Mouse (Mus musculus): ENCODE results near the gene Npc1l1. TPM values are rescaled to one million over a fixed set of nuclear protein-coding genes. Genes with fewer than 3 reads are reported as not detected.
"Not testable (repeated sequence)": the region's sequence is repeated elsewhere in the genome, so short reads cannot be mapped to it uniquely, and the experiment has no call there.

Gene Npc1l1
- polyA plus RNA-seq, 1 experiment from 2014 or later: not detected

GRCm38 (mm10) chr11:6254602-6255001 lies 24.7 kb upstream of the Npc1l1 start:
- not testable (repeated sequence) for H3K27me3 ChIP-seq (replicated peaks); ATAC-seq (ENCODE audit: insufficient number of reproducible peaks, low FRiP score); H3K9me3 ChIP-seq (replicated peaks); H3K4me3 ChIP-seq; H3K4me2 ChIP-seq; H3K27ac ChIP-seq (ENCODE audit: poor library complexity, severe bottlenecking); H3K9ac ChIP-seq; H3K4me1 ChIP-seq (replicated peaks)
- 83% methylated on average over 2 of the region's 2 CpGs for WGBS
- H3K36me3 ChIP-seq: peaks cover 24% of the 10 kb centered on the region

GRCm38 (mm10) chr11:6252824-6253223 lies 22.9 kb upstream of the Npc1l1 start:
- ATAC-seq (ENCODE audit: insufficient number of reproducible peaks, low FRiP score): no peak
- Histone ChIP-seq H3K27ac (ENCODE audit: poor library complexity, severe bottlenecking) (no peak overlapping the region), H3K4me2 (no peak overlapping the region), H3K9ac (no peak overlapping the region), H3K36me3 (peaks cover 6% of the 10 kb centered on the region; the same call in 1 of the 2 replicates), H3K9me3 (replicated peaks) (no peaks in the 10 kb centered on the region), H3K27me3 (replicated peaks) (no peaks in the 10 kb centered on the region), H3K4me3 (no peak overlapping the region), H3K4me1 (replicated peaks) (no peaks in the 10 kb centered on the region)
- WGBS: 82% methylated on average over 4 of the region's 4 CpGs

- no peaks in the 10 kb centered on the region for H3K9me3 ChIP-seq (replicated peaks)
- H3K4me2 ChIP-seq: no peak overlapping the region
- no peak for ATAC-seq (ENCODE audit: insufficient number of reproducible peaks, low FRiP score)
- H3K27ac ChIP-seq (ENCODE audit: poor library complexity, severe bottlenecking): no peak overlapping the region
- no peak overlapping the region for H3K4me3 ChIP-seq
- 81% methylated on average over 5 of the region's 5 CpGs for WGBS
- H3K27me3 ChIP-seq (replicated peaks): no peaks in the 10 kb centered on the region
- H3K4me1 ChIP-seq (replicated peaks): no peaks in the 10 kb centered on the region
- 0 out of 2 replicates have a peak, but pooled peaks cover under 1% of the 10 kb centered on the region for H3K36me3 ChIP-seq
- H3K9ac ChIP-seq: no peak overlapping the region
Measured at GRCm38 (mm10) chr11:6252248-6252647, 22.3 kb upstream of the Npc1l1 start.

DNA sequence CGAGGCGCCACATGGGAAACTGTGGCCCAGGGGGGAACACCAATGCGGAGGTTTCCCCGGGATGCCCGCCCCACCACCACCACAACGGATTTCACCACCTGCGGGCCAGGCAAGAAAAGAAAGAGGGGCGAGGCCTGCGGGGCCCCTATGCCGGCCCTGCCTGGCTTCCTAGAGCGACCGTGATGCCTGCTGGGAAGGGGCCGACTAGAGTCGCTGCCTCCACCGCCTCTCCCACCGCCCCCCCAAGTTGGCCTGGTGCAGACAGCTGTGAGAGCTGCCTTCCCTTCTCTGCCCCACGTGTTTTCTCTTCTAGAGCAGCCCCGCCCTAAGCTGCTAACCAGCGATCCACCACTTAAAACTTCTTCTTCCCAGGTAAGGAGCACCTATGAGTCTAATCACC lies 14.8 kb upstream of the Npc1l1 start:
- WGBS: 37% methylated on average over 19 of the region's 19 CpGs
- Histone ChIP-seq H3K27ac (ENCODE audit: poor library complexity, severe bottlenecking) (no peak overlapping the region), H3K4me3 (no peak overlapping the region), H3K27me3 (replicated peaks) (no peaks in the 10 kb centered on the region), H3K9me3 (replicated peaks) (no peaks in the 10 kb centered on the region), H3K4me2 (no peak overlapping the region), H3K9ac (no peak overlapping the region), H3K4me1 (replicated peaks) (no peaks in the 10 kb centered on the region), H3K36me3 (no peaks in the 10 kb centered on the region)
- no peak for ATAC-seq (ENCODE audit: insufficient number of reproducible peaks, low FRiP score)

GRCm38 (mm10) chr11:6233025-6233424 lies 3.1 kb upstream of the Npc1l1 start:
- 84% methylated on average over 4 of the region's 4 CpGs for WGBS
- H3K9ac ChIP-seq: no peak overlapping the region
- H3K4me1 ChIP-seq (replicated peaks): no peaks in the 10 kb centered on the region
- H3K4me2 ChIP-seq: no peak overlapping the region
- no peak for ATAC-seq (ENCODE audit: insufficient number of reproducible peaks, low FRiP score)
- peaks cover 29% of the 10 kb centered on the region for H3K9me3 ChIP-seq (replicated peaks)
- H3K4me3 ChIP-seq: no peak overlapping the region
- no peaks in the 10 kb centered on the region for H3K36me3 ChIP-seq
- H3K27ac ChIP-seq (ENCODE audit: poor library complexity, severe bottlenecking): no peak overlapping the region
- H3K27me3 ChIP-seq (replicated peaks): 0 out of 2 replicates have a peak, but pooled peaks cover 6% of the 10 kb centered on the region

DNA sequence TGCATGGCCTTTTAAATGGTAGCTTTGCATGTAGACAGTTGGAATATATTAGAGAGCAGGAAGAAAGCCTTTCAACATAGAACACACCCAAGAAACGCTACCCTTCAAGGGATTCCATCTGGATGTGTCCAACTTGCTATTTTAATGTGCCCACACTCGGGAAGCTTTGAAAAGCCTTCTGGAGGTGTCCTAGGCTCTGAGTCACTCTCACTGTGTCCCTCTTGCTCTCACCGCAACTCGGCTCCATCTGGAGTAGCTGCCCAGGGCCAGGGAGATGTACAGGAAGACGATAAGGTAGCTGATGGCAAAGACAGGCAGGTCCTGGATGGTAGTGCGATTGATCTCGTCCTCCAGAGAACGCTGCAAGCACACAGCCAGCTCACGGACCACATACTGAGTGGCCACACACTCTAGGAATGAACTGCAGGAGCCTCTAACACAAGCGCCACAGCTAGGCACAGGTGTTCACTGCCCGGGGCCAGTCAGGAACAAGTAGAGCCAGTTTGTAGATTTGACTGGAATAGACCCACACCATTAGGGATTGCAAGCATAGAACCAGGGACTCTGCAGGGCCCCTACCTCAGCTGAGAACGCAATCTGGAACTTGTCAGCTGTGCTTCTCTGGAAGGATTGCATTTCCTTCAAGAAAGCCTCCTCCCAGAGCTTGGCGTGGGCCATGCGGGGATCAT lies 5.3 kb downstream of the Npc1l1 start:
- no peaks in the 10 kb centered on the region for H3K36me3 ChIP-seq
- H3K4me2 ChIP-seq: no peak overlapping the region
- H3K27ac ChIP-seq (ENCODE audit: poor library complexity, severe bottlenecking): no peak overlapping the region
- H3K9ac ChIP-seq: no peak overlapping the region
- no peaks in the 10 kb centered on the region for H3K9me3 ChIP-seq (replicated peaks)
- WGBS: 76% methylated on average over 14 of the region's 14 CpGs
- no peak for ATAC-seq (ENCODE audit: insufficient number of reproducible peaks, low FRiP score)
- H3K4me3 ChIP-seq: no peak overlapping the region
- peaks cover 18% of the 10 kb centered on the region for H3K27me3 ChIP-seq (replicated peaks)
- H3K4me1 ChIP-seq (replicated peaks): no peaks in the 10 kb centered on the region

DNA sequence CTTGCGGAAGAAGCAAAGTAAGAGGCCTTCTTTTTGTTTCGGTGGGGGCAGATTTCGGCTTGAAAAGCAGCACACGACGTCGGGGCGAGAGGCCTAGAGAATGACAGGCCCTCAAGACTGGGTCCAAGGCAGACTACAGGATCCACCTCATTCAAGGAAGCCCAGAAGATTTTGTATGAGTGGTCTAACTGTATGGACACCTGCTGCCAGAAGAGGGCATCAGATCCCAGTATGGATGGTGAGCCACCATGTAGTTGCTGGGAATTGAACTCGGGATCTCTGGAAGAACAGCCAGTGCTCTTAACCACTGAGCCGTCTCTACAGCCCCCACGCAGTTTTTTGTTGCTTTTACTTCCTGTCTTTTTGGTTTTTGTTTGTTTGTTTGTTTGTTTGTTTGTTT lies 7.8 kb downstream of the Npc1l1 start:
- Histone ChIP-seq H3K9ac (no peak overlapping the region), H3K9me3 (replicated peaks) (no peaks in the 10 kb centered on the region), H3K27me3 (replicated peaks) (peaks cover 13% of the 10 kb centered on the region), H3K4me3 (no peak overlapping the region), H3K27ac (ENCODE audit: poor library complexity, severe bottlenecking) (no peak overlapping the region), H3K36me3 (no peaks in the 10 kb centered on the region), H3K4me2 (no peak overlapping the region), H3K4me1 (replicated peaks) (peaks cover 3% of the 10 kb centered on the region; the same call in 1 of the 2 replicates)
- 90% methylated on average over 10 of the region's 10 CpGs for WGBS
- no peak for ATAC-seq (ENCODE audit: insufficient number of reproducible peaks, low FRiP score)

DNA sequence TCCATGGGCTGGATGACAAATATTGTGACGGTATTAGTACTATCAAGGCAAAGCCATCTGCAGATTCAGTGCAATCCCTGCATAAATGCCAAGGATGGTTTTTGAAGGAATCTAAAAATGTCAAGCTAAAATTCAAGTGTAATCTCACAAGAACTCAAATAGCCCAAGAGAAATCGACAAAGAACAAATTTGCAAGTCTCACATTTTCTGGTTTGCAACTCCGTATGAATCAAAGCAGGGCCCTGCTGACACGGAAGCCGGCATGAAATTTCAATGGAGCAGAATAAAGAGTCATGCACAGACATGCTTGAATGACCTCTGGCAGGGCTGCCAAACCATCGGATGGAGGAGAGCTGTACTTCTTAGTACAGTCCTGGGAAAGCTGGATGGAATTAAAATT lies 10.0 kb downstream of the Npc1l1 start:
- no peak overlapping the region for H3K9ac ChIP-seq
- H3K4me3 ChIP-seq: no peak overlapping the region
- H3K27me3 ChIP-seq (replicated peaks): peaks cover 18% of the 10 kb centered on the region
- H3K4me2 ChIP-seq: no peak overlapping the region
- WGBS: 83% methylated on average over 6 of the region's 6 CpGs
- no peak for ATAC-seq (ENCODE audit: insufficient number of reproducible peaks, low FRiP score)
- H3K27ac ChIP-seq (ENCODE audit: poor library complexity, severe bottlenecking): no peak overlapping the region
- H3K4me1 ChIP-seq (replicated peaks): peaks cover 7% of the 10 kb centered on the region; the same call in 1 of the 2 replicates
- no peaks in the 10 kb centered on the region for H3K36me3 ChIP-seq
- H3K9me3 ChIP-seq (replicated peaks): no peaks in the 10 kb centered on the region

GRCm38 (mm10) chr11:6218189-6218896 lies 11.6 kb downstream of the Npc1l1 start:
- Histone ChIP-seq H3K4me3 (no peak overlapping the region), H3K27ac (ENCODE audit: poor library complexity, severe bottlenecking) (no peak overlapping the region), H3K36me3 (no peaks in the 10 kb centered on the region), H3K9me3 (replicated peaks) (no peaks in the 10 kb centered on the region), H3K27me3 (replicated peaks) (peaks cover 20% of the 10 kb centered on the region), H3K9ac (no peak overlapping the region), H3K4me1 (replicated peaks) (peaks cover 7% of the 10 kb centered on the region; the same call in 1 of the 2 replicates), H3K4me2 (no peak overlapping the region)
- ATAC-seq (ENCODE audit: insufficient number of reproducible peaks, low FRiP score): no peak
- WGBS: 70% methylated on average over 11 of the region's 11 CpGs

GRCm38 (mm10) chr11:6216834-6217233 lies 13.1 kb downstream of the Npc1l1 start:
- Histone ChIP-seq H3K9ac (no peak overlapping the region), H3K4me3 (no peak overlapping the region), H3K27ac (ENCODE audit: poor library complexity, severe bottlenecking) (no peak overlapping the region), H3K36me3 (no peaks in the 10 kb centered on the region), H3K4me2 (no peak overlapping the region), H3K4me1 (replicated peaks) (peaks cover 7% of the 10 kb centered on the region; the same call in 1 of the 2 replicates), H3K9me3 (replicated peaks) (no peaks in the 10 kb centered on the region), H3K27me3 (replicated peaks) (peaks cover 15% of the 10 kb centered on the region; the same call in 1 of the 2 replicates)
- WGBS: 34% methylated on average over 3 of the region's 3 CpGs
- no peak for ATAC-seq (ENCODE audit: insufficient number of reproducible peaks, low FRiP score)

DNA sequence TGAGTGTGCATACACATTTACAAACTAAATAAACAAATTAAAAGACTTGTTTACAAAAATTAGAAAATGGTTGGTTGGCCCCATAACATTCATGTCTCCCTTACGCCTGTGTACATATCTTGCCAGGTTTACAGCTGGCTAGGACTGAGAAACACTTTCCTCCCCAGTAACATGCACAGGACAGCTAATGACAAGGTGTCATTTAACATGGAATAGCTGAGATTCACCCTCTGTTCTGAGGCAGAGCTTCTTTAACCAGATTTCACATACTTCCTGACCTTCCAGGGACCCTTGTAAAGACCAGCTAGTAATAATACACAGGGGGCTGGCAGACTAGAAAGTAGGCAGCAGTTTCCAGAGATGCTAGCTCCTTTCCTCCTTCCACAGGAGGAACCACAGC lies 21.8 kb downstream of the Npc1l1 start:
- 83% methylated on average over 1 of the region's 1 CpGs for WGBS
- H3K27me3 ChIP-seq (replicated peaks): 0 out of 2 replicates have a peak, but pooled peaks cover 3% of the 10 kb centered on the region
- H3K4me1 ChIP-seq (replicated peaks): no peaks in the 10 kb centered on the region
- no peaks in the 10 kb centered on the region for H3K36me3 ChIP-seq
- H3K9ac ChIP-seq: no peak overlapping the region
- H3K9me3 ChIP-seq (replicated peaks): peaks cover 14% of the 10 kb centered on the region; the same call in 1 of the 2 replicates
- no peak overlapping the region for H3K4me3 ChIP-seq
- H3K4me2 ChIP-seq: no peak overlapping the region
- ATAC-seq (ENCODE audit: insufficient number of reproducible peaks, low FRiP score): no peak
- no peak overlapping the region for H3K27ac ChIP-seq (ENCODE audit: poor library complexity, severe bottlenecking)
